Mouse (Mus musculus): ENCODE measurements around the gene Tmtc2.

DNA sequence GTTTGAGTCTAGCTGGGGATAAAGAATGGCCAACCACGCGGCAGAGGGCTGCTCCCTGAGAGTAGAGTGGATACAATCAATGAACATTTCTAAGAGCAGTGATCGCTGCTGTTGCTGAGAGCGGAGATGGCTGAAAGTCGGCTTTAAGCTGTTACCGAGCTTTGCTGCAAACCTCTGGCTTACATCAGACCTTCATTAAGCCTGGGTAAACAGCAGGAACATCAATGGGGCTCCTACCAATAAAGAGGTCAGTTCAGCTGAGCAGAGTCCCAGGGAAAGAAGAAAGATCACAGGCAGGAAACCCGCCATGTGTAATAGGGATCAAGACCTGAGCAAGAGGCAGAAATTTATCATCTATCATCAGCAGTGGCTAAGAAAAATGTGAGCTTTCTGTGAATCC, 72.5 kb downstream of the Tmtc2 start:
- TF ChIP-seq CTCF (IDR thresholded peaks at IDR 0.05; ENCODE audit: borderline replicate concordance, extremely low read depth, insufficient read depth, insufficient read length), result no peak
- no peak for TF ChIP-seq POLR2A (IDR thresholded peaks at IDR 0.05; ENCODE audit: borderline replicate concordance, extremely low read depth, insufficient read depth, insufficient read length, poor library complexity, severe bottlenecking)
